Mouse (Mus musculus) heart, embryonic 10.5 days (tissue): ENCODE data around the gene Olfr761. TPM values are rescaled to one million over a fixed set of nuclear protein-coding genes. Genes with fewer than 3 reads are reported as not detected.
"Not testable (repeated sequence)": the region's sequence is repeated elsewhere in the genome, so short reads cannot be mapped to it uniquely, and the experiment has no call there.

Experiments
- DNase-seq: peaks from one replicate; pipeline ENCODE4 v3.0.0-alpha.2; 2017; ENCODE audit warnings: low spot score
- H3K27ac ChIP-seq: fragments of 300-500 bp; sonication (generic); 2 replicates; pipeline ENCODE4 v1.5.1; 2016; ENCODE audit warnings: mild to moderate bottlenecking
- H3K27me3 ChIP-seq: fragments of 300-500 bp; sonication (generic); 2 replicates; pipeline ENCODE4 v1.6.1; 2016; ENCODE audit warnings: mild to moderate bottlenecking; ENCODE audit not compliant: poor library complexity, insufficient read depth, severe bottlenecking
- H3K36me3 ChIP-seq: fragments of 300-500 bp; sonication (generic); 2 replicates; pipeline ENCODE4 v1.6.1; 2016; ENCODE audit warnings: mild to moderate bottlenecking, moderate library complexity
- H3K4me1 ChIP-seq: fragments of 300-500 bp; sonication (generic); 2 replicates; pipeline ENCODE4 v1.6.1; 2016; ENCODE audit warnings: mild to moderate bottlenecking
- H3K4me3 ChIP-seq: fragments of 300-500 bp; sonication (generic); 2 replicates; pipeline ENCODE4 v1.5.1; 2016; ENCODE audit warnings: mild to moderate bottlenecking, moderate library complexity
- H3K9me3 ChIP-seq: fragments of 300-500 bp; sonication (generic); 2 replicates; pipeline ENCODE4 v1.6.1; 2016; ENCODE audit warnings: mild to moderate bottlenecking, moderate library complexity
- WGBS: fragments of 180-500 bp; shearing (Covaris S2); methylation state at CpG from one replicate; pipeline ENCODE4 v1.1.7; 2016; 5-methylcytosine and 5-hydroxymethylcytosine counted together
- polyA plus RNA-seq: library from polyadenylated mRNA; unstranded; fragments of >200 nt; fragmentation: Nextera tagmentation; extraction: Ambion mirVana; gene quantifications from 2 replicates; pipeline ENCODE4 v1.2.1, GENCODE M21; 2016

The Olfr761 gene
- polyA plus RNA-seq, result not detected in 2 replicates

- DNase-seq, result no peak
- H3K9me3 ChIP-seq, result no peaks in the 10 kb centered on the region
- no peak within 1 kb of the TSS for H3K27ac ChIP-seq
- no peaks in the 10 kb centered on the region for H3K36me3 ChIP-seq
- H3K27me3 ChIP-seq, result no peaks in the 10 kb centered on the region
- 65% methylated on average over 2 of the region's 2 CpGs for WGBS
- H3K4me1 ChIP-seq, result no peaks in the 10 kb centered on the region
- H3K4me3 ChIP-seq, result no peak within 1 kb of the TSS
Measured at GRCm38 (mm10) chr17:37952979-37953378, at the start of gene Olfr761. TSS of gene Olfr761 (minus strand) at chr17:37953079.

- Histone ChIP-seq H3K27me3 (no peaks in the 10 kb centered on the region), H3K36me3 (no peaks in the 10 kb centered on the region), H3K4me3 (peak overlapping the region; percentile 43), H3K4me1 (no peaks in the 10 kb centered on the region), H3K9me3 (no peaks in the 10 kb centered on the region), H3K27ac (no peak overlapping the region)
- WGBS, result 52% methylated on average over 10 of the region's 10 CpGs
- peak; percentile 81 for DNase-seq
Measured at GRCm38 (mm10) chr17:37995635-37996307, 42.9 kb upstream of the Olfr761 start.

- peak; percentile 85 for DNase-seq
- Histone ChIP-seq H3K4me3 (no peak overlapping the region), H3K27ac (0 out of 2 replicates have a peak overlapping the region, but pooled peaks have one; percentile 22), H3K36me3 (no peaks in the 10 kb centered on the region), H3K4me1 (no peaks in the 10 kb centered on the region), H3K9me3 (no peaks in the 10 kb centered on the region), H3K27me3 (no peaks in the 10 kb centered on the region)
- 50% methylated on average over 3 of the region's 3 CpGs for WGBS
Measured at GRCm38 (mm10) chr17:37990453-37990961, 37.6 kb upstream of the Olfr761 start.

- DNase-seq, result no peak
- Histone ChIP-seq H3K36me3 (no peaks in the 10 kb centered on the region), H3K27me3 (no peaks in the 10 kb centered on the region), H3K4me1 (no peaks in the 10 kb centered on the region), H3K27ac (no peak overlapping the region), H3K9me3 (no peaks in the 10 kb centered on the region), H3K4me3 (no peak overlapping the region)
- 78% methylated on average over 3 of the region's 3 CpGs for WGBS
Measured at GRCm38 (mm10) chr17:37973591-37973990, 20.7 kb upstream of the Olfr761 start.

- no peak for DNase-seq
- Histone ChIP-seq H3K4me1 (no peaks in the 10 kb centered on the region), H3K36me3 (no peaks in the 10 kb centered on the region), H3K9me3 (no peaks in the 10 kb centered on the region), H3K27ac (no peak within 1 kb of the TSS), H3K4me3 (no peak within 1 kb of the TSS), H3K27me3 (no peaks in the 10 kb centered on the region)
Measured at GRCm38 (mm10) chr17:37920248-37920647, 32.6 kb downstream of the Olfr761 start, which contains the start of gene Olfr128. TSS of gene Olfr128 (plus strand) at chr17:37920548.

- not testable (repeated sequence) for H3K9me3 ChIP-seq, H3K4me3 ChIP-seq, H3K27ac ChIP-seq, DNase-seq, H3K36me3 ChIP-seq, H3K4me1 ChIP-seq, H3K27me3 ChIP-seq
- 61% methylated on average over 8 of the region's 8 CpGs for WGBS
Measured at GRCm38 (mm10) chr17:37906821-37907220, 46.1 kb downstream of the Olfr761 start.

Other genes starting within 250 kb of the Olfr761 start
- not detected in 2 replicates for gene Olfr120, start 231.3 kb downstream of the Olfr761 start, polyA plus RNA-seq
- not detected in 2 replicates for gene Olfr121, start 204.2 kb downstream of the Olfr761 start, polyA plus RNA-seq
- gene Olfr122, start 184.5 kb downstream of the Olfr761 start, polyA plus RNA-seq, result not detected in 2 replicates
- gene Olfr123, start 159.6 kb downstream of the Olfr761 start, polyA plus RNA-seq, result not detected in 2 replicates
- not detected in 2 replicates for gene Olfr124, start 153.2 kb downstream of the Olfr761 start, polyA plus RNA-seq
- gene Olfr125, start 120.1 kb downstream of the Olfr761 start, polyA plus RNA-seq, result not detected in 2 replicates
- not detected in 2 replicates for gene Olfr126, start 105.6 kb downstream of the Olfr761 start, polyA plus RNA-seq
- not detected in 2 replicates for gene Olfr127, start 52.6 kb downstream of the Olfr761 start, polyA plus RNA-seq
- gene Olfr128, start 32.5 kb downstream of the Olfr761 start, polyA plus RNA-seq, result not detected in 2 replicates
- not detected in 2 replicates for gene Olfr129, start 107.0 kb upstream of the Olfr761 start, polyA plus RNA-seq
- gene Olfr130, start 110.8 kb upstream of the Olfr761 start, polyA plus RNA-seq, result not detected in 2 replicates
- gene Olfr131, start 135.6 kb upstream of the Olfr761 start, polyA plus RNA-seq, result not detected in 2 replicates
- not detected in 2 replicates for gene Olfr132, start 181.4 kb upstream of the Olfr761 start, polyA plus RNA-seq
- gene Olfr133, start 192.2 kb upstream of the Olfr761 start, polyA plus RNA-seq, result not detected in 2 replicates
- not detected in 2 replicates for gene Olfr134, start 218.3 kb upstream of the Olfr761 start, polyA plus RNA-seq